Mouse (Mus musculus) G1E-ER4 (cell line): ENCODE data around the gene Slc39a5. TPM values are rescaled to one million over a fixed set of nuclear protein-coding genes. Genes with fewer than 3 reads are reported as not detected.

ENCODE experiments used
- GATA1 ChIP-seq: IDR thresholded peaks from one replicate; pipeline ENCODE4 v1.8.0; 2012; ENCODE audit warnings: low read length, inconsistent platforms
- polyA plus RNA-seq: library from polyadenylated mRNA; stranded (reverse); fragments of >175 nt; gene quantifications from 2 replicates; pipeline ENCODE4 v1.2.3, GENCODE M21; 2012

Gene Slc39a5
- polyA plus RNA-seq, 1 experiment = not detected

DNA sequence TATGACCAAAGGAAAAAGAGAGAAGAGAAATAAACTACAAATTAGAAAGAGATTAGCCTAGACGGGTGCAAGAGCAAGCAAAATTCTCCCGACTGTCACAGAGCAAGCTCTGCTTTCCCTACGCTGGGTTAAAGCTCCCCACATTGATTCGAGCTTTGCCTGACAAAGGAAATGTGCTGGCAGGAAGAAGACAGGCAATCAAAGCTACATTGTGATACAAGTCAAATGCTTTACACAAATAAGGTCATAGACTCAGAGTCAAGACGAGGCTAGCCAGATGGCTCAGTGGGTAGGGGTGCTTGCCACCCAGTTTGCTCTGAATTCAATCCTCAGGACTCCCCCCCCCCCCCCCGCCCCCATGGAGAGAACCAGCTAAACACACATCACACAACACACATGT is 31.0 kb downstream of the Slc39a5 start:
- no peak for TF ChIP-seq GATA1

DNA sequence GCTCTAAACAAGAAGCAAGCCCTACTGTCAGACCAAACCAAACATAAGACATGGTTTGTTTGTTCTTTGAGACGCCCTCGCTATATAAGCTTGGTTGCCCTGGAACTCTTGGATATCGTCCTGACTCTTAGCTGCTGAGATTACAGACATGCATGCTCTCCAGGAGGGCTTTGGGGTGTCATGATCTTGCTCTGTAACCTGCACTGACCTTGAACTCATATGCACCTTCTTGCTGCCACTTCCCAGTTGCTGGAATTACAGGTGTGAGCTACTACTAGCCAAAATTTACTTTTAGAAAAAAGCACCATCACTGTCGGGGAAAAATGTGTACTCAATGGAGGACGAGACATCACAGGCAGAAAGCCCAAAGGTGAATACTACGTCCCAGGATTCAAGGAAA is 31.4 kb downstream of the Slc39a5 start:
- no peak for TF ChIP-seq GATA1

DNA sequence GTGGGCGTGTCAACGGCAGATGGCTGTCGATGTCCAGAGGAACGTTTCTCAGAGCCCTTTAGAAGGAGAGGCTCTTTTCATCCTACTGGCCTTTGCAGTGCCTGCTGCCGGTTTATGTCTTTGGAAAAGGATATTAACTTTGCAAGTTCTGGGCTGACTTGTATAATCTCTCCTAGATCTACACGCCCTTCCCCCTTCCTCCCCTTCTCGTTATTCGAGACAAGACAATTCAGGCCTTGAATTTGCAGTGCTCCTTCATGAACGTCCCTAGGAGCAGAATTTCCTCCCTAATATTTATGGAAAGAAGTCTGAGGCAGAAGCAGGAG is 31.8 kb downstream of the Slc39a5 start:
- TF ChIP-seq GATA1 = no peak

DNA sequence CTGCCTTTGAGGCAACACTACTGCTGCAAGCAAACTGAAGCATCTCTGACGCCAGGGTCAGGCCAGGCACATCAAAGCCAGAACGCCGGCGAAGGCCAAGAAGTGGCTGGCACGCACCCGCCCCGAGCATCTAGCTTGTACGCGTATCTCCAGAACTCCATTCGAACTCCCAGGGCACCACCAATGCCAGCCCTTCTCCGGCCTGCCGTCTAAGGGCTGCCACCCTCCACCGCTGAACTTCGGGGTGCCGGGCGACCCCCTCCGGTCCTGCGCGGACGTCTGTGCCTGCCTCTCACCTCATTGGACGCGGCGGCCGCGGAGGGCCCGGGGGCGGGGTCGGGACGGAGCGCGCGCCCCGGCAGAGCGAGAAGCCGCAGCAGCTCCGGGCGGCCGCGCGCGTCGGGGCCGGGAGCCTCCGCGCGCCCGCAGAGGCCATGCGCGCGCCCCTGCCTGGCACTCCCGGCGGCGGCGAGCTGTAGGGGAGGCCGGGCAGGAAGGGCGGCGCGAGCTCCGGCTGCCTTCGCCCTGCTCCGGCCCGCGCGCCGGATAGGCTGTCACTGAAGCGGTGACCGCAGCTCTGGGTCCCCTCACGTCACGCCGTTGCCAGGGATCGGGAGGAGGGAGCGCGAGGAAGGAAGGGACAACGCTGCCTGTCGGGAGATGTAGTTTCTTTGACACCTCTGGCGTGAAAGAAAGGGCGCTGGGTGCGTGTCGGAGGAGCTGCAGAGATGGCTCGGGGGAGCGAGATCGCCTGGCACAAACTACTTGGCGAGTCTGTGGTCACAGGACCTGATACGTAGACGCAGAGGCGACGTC is 32.4 kb downstream of the Slc39a5 start, which contains the start of gene Coq10a:
Gene Coq10a (minus strand): TSS at position 596 of the 816 bp plus-strand sequence.
- no peak for TF ChIP-seq GATA1

DNA sequence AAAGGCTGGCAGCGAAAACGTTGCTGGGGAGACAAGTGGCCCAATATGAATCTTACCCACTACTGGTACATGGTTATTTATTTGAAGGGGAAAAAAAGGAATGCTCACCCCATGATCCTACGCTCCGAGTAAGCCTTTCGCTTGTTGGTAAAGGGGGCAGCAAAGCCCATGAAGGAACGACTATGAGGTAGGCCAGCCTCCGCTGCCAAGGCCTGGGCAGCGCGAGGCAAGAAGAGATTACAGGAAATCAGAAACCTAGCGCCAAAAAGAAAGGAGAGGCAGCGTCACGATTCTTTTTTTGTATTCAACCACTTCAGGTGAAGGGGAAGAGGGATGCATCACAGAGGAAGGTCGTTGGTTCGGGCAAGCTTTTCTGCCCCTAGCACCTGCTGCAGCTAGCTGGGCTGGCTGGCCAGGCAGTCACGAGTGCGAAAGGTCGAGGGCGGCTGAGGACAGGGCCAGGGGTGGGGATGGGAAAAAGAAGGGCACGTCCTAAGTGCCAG is 33.1 kb downstream of the Slc39a5 start:
- TF ChIP-seq GATA1 = no peak

DNA sequence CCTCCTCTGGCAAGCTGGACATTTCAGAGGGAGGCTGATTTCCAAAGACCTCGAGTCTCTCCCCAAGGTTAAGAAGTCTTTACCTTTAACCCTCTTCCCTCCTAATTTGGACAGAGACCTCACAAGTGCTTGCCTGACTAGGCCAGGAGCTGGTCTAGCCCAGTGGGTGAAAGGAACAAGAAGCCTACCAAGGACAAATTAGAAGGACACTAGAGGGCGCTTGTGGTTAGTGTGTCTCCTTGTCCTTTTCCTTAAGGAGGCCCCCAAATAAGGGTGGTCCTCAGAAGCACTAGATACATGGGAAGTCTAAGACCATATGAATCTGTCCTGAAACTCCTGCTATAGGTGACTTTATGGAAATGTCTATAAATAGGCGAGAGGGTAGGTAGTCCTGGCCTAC is 38.5 kb downstream of the Slc39a5 start:
- no peak for TF ChIP-seq GATA1

DNA sequence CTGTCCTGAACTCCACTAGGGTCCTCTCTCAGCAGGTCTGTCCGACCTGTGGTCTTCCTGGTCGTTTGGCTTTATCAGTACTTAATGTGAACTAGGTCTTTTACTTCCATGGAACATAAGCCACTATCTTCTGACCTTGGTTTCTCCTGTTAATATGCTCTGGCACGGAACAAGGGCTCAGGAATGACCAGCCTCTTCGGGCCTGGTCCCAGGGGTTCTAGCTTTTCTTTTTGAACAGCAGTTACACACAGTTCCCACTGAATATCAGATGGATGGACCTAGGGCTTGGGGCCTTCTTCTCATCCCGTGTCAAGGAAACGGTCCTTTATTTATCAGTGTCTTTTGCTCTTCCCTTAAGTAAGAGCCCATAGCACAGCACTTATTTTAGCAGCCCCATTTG is 39.2 kb downstream of the Slc39a5 start:
- no peak for TF ChIP-seq GATA1

DNA sequence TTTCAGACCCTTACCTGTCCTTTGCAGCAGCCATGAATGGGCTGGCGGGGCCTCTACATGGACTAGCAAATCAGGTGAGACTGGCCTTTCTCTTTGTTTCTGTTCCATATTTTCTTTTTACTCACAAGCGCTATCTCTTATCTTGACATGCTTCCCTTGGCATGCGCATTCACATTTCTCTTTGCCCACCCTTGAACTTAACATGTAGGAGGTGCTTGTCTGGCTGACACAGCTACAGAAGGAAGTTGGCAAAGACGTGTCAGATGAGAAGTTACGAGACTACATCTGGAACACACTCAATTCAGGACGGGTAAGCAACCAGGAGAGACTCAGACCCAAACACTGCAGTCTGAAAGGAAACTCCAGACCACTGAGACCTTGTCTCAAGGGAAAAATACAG is 41.8 kb downstream of the Slc39a5 start:
- TF ChIP-seq GATA1 = no peak

DNA sequence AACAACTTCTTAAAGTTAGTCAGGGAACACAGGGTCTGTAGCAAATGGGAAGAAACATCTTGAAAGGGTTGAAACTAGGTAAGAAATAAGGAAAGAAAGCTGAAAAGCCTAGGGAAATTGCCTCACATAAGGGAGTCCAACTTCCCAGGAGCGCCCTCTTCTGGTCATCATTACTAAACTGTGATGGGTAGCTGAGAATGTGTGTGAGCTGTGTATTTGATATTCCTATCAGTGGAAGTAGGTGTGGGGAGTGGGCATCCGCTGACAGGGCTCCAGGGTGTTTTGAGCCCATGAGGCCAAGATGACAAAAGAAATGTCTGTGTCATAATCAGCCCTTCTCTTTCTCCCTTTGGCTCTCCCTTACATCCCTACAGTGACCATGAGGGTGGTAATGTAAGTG is 42.2 kb downstream of the Slc39a5 start:
- no peak for TF ChIP-seq GATA1

DNA sequence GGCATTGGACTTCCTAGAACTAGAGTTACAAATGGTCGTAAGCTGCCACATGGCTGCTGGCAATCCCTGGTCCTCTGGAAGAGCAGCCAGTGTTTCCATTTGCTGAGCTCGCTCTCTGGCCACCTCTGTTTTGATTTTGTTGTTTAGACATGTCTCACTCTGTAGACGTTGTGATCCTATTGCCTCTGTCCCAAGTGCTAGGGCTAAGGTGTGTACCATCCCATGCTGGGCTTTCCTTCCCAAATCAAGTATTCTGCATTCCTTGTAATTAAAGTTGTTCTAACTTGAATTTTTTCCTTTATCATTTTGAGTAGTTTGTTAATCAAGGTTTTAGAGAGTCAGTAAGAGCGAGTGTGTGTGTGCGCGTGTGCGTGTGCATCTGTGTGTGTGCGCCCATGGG is 53.5 kb downstream of the Slc39a5 start:
- TF ChIP-seq GATA1 = no peak

Other genes with a start within 250 kb of the Slc39a5 start
- 8.8 and 10.8 TPM in 2 replicates for gene Rbms2, start 220.9 kb downstream of the Slc39a5 start, polyA plus RNA-seq
- gene Gls2, start 206.8 kb downstream of the Slc39a5 start, polyA plus RNA-seq = 15.4 and 19.6 TPM in 2 replicates
- 3.9 and 5.2 TPM in 2 replicates for gene Spryd4, start 189.4 kb downstream of the Slc39a5 start, polyA plus RNA-seq
- gene Mip, start 175.4 kb downstream of the Slc39a5 start, polyA plus RNA-seq = not detected in 2 replicates
- 38.9 and 45.1 TPM in 2 replicates for gene Timeless, start 169.2 kb downstream of the Slc39a5 start, polyA plus RNA-seq
- 0.04 TPM in 1 of 2 replicates, not detected in the other for gene Apon, start 147.1 kb downstream of the Slc39a5 start, polyA plus RNA-seq
- not detected in 2 replicates for gene Apof, start 132.6 kb downstream of the Slc39a5 start, polyA plus RNA-seq
- 9.1 TPM in 2 replicates for gene Stat2, start 130.7 kb downstream of the Slc39a5 start, polyA plus RNA-seq
- gene Il23a, start 102.5 kb downstream of the Slc39a5 start, polyA plus RNA-seq = 0.05 and 0.08 TPM in 2 replicates
- gene Pan2, start 97.9 kb downstream of the Slc39a5 start, polyA plus RNA-seq = 2.7 and 3.1 TPM in 2 replicates
- gene Cnpy2, start 78.8 kb downstream of the Slc39a5 start, polyA plus RNA-seq = 83.4 and 115 TPM in 2 replicates
- gene Cs, start 63.5 kb downstream of the Slc39a5 start, polyA plus RNA-seq = 16.3 and 53.3 TPM in 2 replicates
- 8.7 and 15.8 TPM in 2 replicates for gene Coq10a, start 32.2 kb downstream of the Slc39a5 start, polyA plus RNA-seq
- gene Ankrd52, start 24.1 kb downstream of the Slc39a5 start, polyA plus RNA-seq = 79.7 and 85.8 TPM in 2 replicates
- gene Nabp2, start 10.3 kb upstream of the Slc39a5 start, polyA plus RNA-seq = 226 and 249 TPM in 2 replicates
- 11.6 and 14.5 TPM in 2 replicates for gene Rnf41, start 10.4 kb upstream of the Slc39a5 start, polyA plus RNA-seq
- 158 and 204 TPM in 2 replicates for gene Smarcc2, start 58.0 kb upstream of the Slc39a5 start, polyA plus RNA-seq
- gene Myl6, start 92.9 kb upstream of the Slc39a5 start, polyA plus RNA-seq = 221 and 292 TPM in 2 replicates
- gene Myl6b, start 97.5 kb upstream of the Slc39a5 start, polyA plus RNA-seq = 18.5 and 18.8 TPM in 2 replicates
- gene Esyt1, start 124.6 kb upstream of the Slc39a5 start, polyA plus RNA-seq = 77.9 and 92.1 TPM in 2 replicates
- gene Zc3h10, start 146.5 kb upstream of the Slc39a5 start, polyA plus RNA-seq = 18.8 and 21.2 TPM in 2 replicates
- 8,707 and 11,892 TPM in 2 replicates for gene Rpl41, start 148.1 kb upstream of the Slc39a5 start, polyA plus RNA-seq
- 631 and 749 TPM in 2 replicates for gene Pa2g4, start 164.8 kb upstream of the Slc39a5 start, polyA plus RNA-seq
- gene Erbb3, start 188.4 kb upstream of the Slc39a5 start, polyA plus RNA-seq = 0.39 TPM in 2 replicates
- 1,312 and 5,477 TPM in 2 replicates for gene Rps26, start 225.5 kb upstream of the Slc39a5 start, polyA plus RNA-seq
- 2.7 and 3.6 TPM in 2 replicates for gene Ikzf4, start 244.8 kb upstream of the Slc39a5 start, polyA plus RNA-seq